Mouse (Mus musculus) forebrain, postnatal 0 days (tissue): ENCODE data around the gene Cxadr. TPM values are rescaled to one million over a fixed set of nuclear protein-coding genes. Genes with fewer than 3 reads are reported as not detected.

ENCODE experiments used
- ATAC-seq: fragments of 200-750 bp; cut with Nextera tagmentation; 2 replicates; pipeline ENCODE4 v1.8.0; 2017; ENCODE audit warnings: mild to moderate bottlenecking, moderate library complexity
- DNase-seq: peaks from one replicate; pipeline ENCODE4 v3.0.0-alpha.2; 2015
- H3K27ac ChIP-seq: fragments of 300-500 bp; sonication (generic); 2 replicates; pipeline ENCODE4 v1.5.1; 2014; ENCODE audit warnings: low read depth, mild to moderate bottlenecking, antibody characterized with exemption, low read length, moderate library complexity, mixed read lengths
- H3K27me3 ChIP-seq: fragments of 300-500 bp; sonication (generic); 2 replicates; pipeline ENCODE4 v1.6.1; 2014; ENCODE audit warnings: mild to moderate bottlenecking, low read length, mixed read lengths; ENCODE audit not compliant: insufficient read depth
- H3K36me3 ChIP-seq: fragments of 300-500 bp; sonication (generic); 2 replicates; pipeline ENCODE4 v1.6.1; 2014; ENCODE audit warnings: mild to moderate bottlenecking, moderate library complexity; ENCODE audit not compliant: insufficient read depth
- H3K4me1 ChIP-seq: fragments of 300-500 bp; sonication (generic); 2 replicates; pipeline ENCODE4 v1.6.1; 2014; ENCODE audit warnings: antibody characterized with exemption; ENCODE audit not compliant: insufficient read depth
- H3K4me2 ChIP-seq: fragments of 300-500 bp; sonication (generic); 2 replicates; pipeline ENCODE4 v1.6.1; 2014; ENCODE audit warnings: low read depth, mild to moderate bottlenecking, moderate library complexity
- H3K4me3 ChIP-seq: fragments of 300-500 bp; sonication (generic); 2 replicates; pipeline ENCODE4 v1.5.1; 2014; ENCODE audit warnings: low read depth, low read length, mixed read lengths
- H3K9ac ChIP-seq: fragments of 300-500 bp; sonication (generic); 2 replicates; pipeline ENCODE4 v1.6.1; 2014; ENCODE audit warnings: mild to moderate bottlenecking
- H3K9me3 ChIP-seq: fragments of 300-500 bp; sonication (generic); 2 replicates; pipeline ENCODE4 v1.6.1; 2016; ENCODE audit warnings: low read length
- CTCF ChIP-seq: sonication (generic); IDR thresholded peaks from 2 replicates; pipeline ENCODE4 v1.5.1; 2016; ENCODE audit warnings: antibody characterized with exemption, control low read depth, low read depth
- WGBS: fragments of 180-500 bp; shearing (Covaris S2); extraction: QIAGEN DNeasy Blood & Tissue Kit; methylation state at CpG from one replicate; pipeline ENCODE4 v1.1.7; 2014; 5-methylcytosine and 5-hydroxymethylcytosine counted together
- polyA plus RNA-seq: library from polyadenylated mRNA; unstranded; fragments of >200 nt; fragmentation: Nextera tagmentation; extraction: Ambion mirVana; gene quantifications from 2 replicates; pipeline ENCODE4 v1.2.1, GENCODE M21; 2015
- total RNA-seq: library from RNA; depleted of rRNA; stranded (reverse); fragments of >200 nt; gene quantifications from 2 replicates; pipeline ENCODE4 v1.2.3, GENCODE M21; 2014

Cxadr gene
- total and polyA plus RNA-seq, 2 experiments from 2014 or later: 156 to 396 TPM

DNA sequence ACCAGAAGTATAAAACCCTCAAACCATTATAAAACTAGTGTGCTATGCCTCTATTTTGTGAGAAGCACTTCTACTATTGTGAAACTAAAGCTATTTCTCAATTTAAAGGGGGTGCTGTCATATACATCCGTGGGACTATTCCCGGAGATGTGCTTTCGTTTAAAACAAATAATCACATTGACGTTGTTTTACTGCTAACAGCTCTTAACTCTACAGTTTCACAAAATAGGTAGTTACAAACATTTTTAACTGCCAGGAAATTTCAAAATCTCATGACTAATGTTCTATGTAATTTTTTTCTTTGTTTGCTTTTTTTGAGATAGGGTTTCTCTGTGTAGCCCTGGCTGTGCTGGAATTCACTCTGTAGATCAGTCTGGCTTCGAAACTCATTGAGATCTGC lies 77.2 kb downstream of the Cxadr start:
- Histone ChIP-seq H3K4me2 (no peak overlapping the region), H3K27ac (no peak overlapping the region), H3K9me3 (no peaks in the 10 kb centered on the region), H3K9ac (no peak overlapping the region), H3K4me1 (no peaks in the 10 kb centered on the region), H3K27me3 (no peaks in the 10 kb centered on the region), H3K4me3 (no peak overlapping the region), H3K36me3 (no peaks in the 10 kb centered on the region)
- WGBS: 95% methylated on average over 5 of the region's 5 CpGs
- ATAC-seq (no peak), DNase-seq (no peak)
- TF ChIP-seq CTCF: no peak

DNA sequence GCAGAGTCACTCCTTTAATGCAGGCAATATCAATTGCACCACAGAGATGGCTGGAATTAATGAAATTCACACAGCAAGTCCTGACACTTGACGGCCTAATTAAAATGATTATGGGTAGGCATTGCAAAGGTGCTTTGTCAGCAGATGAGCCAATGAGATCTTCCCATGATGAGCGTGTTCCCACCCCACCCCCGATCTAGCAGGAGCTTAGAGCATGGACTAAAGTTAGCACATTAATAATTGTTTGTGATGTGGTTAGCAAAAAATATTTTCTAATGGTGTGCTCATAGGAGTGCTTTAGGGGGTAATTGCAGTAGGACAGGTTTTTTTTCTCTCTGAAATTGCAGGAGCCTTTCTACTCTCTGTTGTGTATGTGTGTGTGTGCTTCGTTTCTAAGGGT lies 87.8 kb downstream of the Cxadr start:
- ATAC-seq (no peak), DNase-seq (no peak)
- Histone ChIP-seq H3K9ac (no peak overlapping the region), H3K9me3 (no peaks in the 10 kb centered on the region), H3K4me3 (no peak overlapping the region), H3K36me3 (no peaks in the 10 kb centered on the region), H3K4me1 (no peaks in the 10 kb centered on the region), H3K27ac (no peak overlapping the region), H3K27me3 (no peaks in the 10 kb centered on the region), H3K4me2 (no peak overlapping the region)
- no peak for TF ChIP-seq CTCF
- WGBS: 51% methylated on average over 4 of the region's 4 CpGs

DNA sequence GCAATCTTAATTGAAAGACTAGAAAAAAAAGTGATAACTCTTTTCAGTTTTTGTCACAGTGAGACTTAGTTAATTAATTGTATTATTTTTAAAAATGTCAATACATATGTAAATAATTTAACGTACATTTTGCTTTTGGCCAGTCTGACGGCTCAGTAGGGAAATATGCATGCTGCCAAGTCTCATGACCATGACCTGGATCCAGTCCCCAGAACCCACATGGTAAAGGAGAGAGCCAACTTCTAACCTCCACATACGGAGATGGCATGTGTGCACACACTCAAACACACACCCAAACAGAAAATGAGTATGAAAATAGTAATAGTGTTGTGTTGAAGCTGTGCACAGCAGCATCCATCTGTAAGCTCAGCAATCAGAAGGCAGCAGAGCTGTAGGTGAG lies 88.7 kb downstream of the Cxadr start:
- no peak overlapping the region for H3K27ac ChIP-seq
- TF ChIP-seq CTCF: no peak
- no peaks in the 10 kb centered on the region for H3K27me3 ChIP-seq
- H3K4me2 ChIP-seq: no peak overlapping the region
- DNase-seq: no peak
- no peak overlapping the region for H3K4me3 ChIP-seq
- no peak overlapping the region for H3K9ac ChIP-seq
- H3K36me3 ChIP-seq: no peaks in the 10 kb centered on the region
- no peaks in the 10 kb centered on the region for H3K4me1 ChIP-seq
- no peak for ATAC-seq
- 69% methylated on average over 3 of the region's 3 CpGs for WGBS
- no peaks in the 10 kb centered on the region for H3K9me3 ChIP-seq

DNA sequence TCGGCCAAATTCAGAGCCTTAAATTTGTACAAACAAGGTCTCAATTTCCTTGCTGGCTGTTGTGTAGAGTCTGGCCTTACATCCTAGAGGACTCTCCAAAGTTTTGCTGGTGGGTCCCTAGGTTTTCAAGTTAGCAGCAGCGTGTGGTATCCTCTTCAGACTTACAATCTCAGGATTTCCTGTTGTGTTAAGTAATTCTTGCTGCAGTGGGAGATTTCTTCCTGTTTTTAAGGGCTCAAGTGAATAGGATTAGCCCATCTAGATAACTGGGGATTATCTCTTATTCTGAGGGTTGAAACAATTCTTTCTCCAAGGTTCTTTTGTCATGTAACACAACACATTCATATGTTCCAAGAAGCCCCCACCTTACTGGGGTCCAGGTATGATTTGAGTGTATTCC lies 90.1 kb downstream of the Cxadr start:
- ATAC-seq (no peak), DNase-seq (no peak)
- H3K4me1 ChIP-seq: no peaks in the 10 kb centered on the region
- no peaks in the 10 kb centered on the region for H3K27me3 ChIP-seq
- no peak for TF ChIP-seq CTCF
- no peak overlapping the region for H3K4me2 ChIP-seq
- no peaks in the 10 kb centered on the region for H3K36me3 ChIP-seq
- no peak overlapping the region for H3K4me3 ChIP-seq
- H3K9me3 ChIP-seq: no peaks in the 10 kb centered on the region
- no peak overlapping the region for H3K27ac ChIP-seq
- WGBS: 64% methylated on average over 2 of the region's 2 CpGs
- H3K9ac ChIP-seq: no peak overlapping the region

DNA sequence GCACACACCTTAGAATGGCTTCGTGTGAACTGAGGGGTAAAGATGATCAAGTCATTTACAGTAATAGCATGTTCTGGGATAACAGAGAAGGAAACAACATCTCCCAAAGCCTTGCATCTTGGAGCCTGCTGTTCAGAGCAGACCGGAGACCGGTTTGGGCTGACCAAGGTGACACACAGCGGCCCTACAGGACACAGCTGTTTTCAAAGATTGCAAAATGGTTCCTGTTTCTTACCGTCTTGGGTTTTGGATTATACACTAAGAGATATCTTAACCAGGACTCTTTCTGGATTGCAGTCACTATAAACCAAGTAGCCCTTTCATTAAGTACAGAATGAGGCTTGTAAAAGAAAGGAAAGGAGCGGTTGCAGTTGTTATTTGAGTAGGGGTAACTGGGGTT lies 97.4 kb downstream of the Cxadr start:
- no peak overlapping the region for H3K4me3 ChIP-seq
- DNase-seq (no peak), ATAC-seq (no peak)
- TF ChIP-seq CTCF: no peak
- H3K9ac ChIP-seq: no peak overlapping the region
- H3K27ac ChIP-seq: no peak overlapping the region
- no peaks in the 10 kb centered on the region for H3K4me1 ChIP-seq
- no peaks in the 10 kb centered on the region for H3K27me3 ChIP-seq
- no peaks in the 10 kb centered on the region for H3K36me3 ChIP-seq
- 94% methylated on average over 6 of the region's 6 CpGs for WGBS
- no peaks in the 10 kb centered on the region for H3K9me3 ChIP-seq
- no peak overlapping the region for H3K4me2 ChIP-seq

DNA sequence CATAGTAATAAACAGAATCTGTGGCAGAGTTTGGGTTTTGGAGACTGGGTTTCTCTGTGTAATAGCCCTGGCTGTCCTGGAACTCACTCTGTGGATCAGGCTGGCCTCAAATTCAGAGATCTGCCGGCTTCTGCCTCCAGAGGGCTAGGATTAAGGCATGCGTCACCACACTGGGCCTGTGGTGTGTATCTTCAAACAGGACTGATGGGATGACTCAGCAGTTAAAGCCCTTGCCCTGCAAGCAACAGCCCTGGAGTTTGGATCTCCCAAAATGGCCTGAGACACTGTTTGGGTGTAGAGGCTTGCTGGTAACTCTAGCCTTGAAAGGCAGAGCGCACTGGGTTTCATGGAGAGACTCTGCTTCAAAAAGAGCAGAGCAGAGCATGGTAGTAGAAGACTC lies 98.1 kb downstream of the Cxadr start:
- TF ChIP-seq CTCF: no peak
- Histone ChIP-seq H3K27me3 (no peaks in the 10 kb centered on the region), H3K4me2 (no peak overlapping the region), H3K36me3 (no peaks in the 10 kb centered on the region), H3K9ac (no peak overlapping the region), H3K4me1 (no peaks in the 10 kb centered on the region), H3K4me3 (no peak overlapping the region), H3K27ac (no peak overlapping the region), H3K9me3 (no peaks in the 10 kb centered on the region)
- ATAC-seq: no peak
- no peak for DNase-seq
- 92% methylated on average over 3 of the region's 3 CpGs for WGBS

DNA sequence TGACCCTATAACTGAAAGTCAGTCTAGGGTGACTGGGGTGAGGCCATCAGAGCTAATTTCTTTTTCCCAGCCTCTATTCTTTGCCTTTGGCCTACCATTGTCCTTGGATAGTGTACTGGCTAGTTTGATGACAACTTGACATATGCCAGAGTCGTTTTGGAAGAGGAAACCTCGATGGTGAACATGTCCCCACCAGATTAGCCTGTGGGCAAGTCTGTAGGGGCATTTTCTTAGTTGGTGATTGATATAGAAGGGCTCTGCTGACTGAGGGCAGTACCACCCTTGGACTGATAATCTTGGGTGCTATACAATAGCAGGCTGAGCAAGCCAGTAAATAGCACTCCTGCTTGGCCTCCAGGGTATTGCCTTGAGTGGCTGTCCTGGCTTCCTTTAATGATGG lies 101.0 kb downstream of the Cxadr start:
- H3K27ac ChIP-seq: no peak overlapping the region
- no peak overlapping the region for H3K4me3 ChIP-seq
- no peaks in the 10 kb centered on the region for H3K27me3 ChIP-seq
- no peak overlapping the region for H3K9ac ChIP-seq
- H3K4me2 ChIP-seq: no peak overlapping the region
- ATAC-seq: no peak
- H3K4me1 ChIP-seq: no peaks in the 10 kb centered on the region
- H3K9me3 ChIP-seq: no peaks in the 10 kb centered on the region
- no peak for DNase-seq
- TF ChIP-seq CTCF: no peak
- H3K36me3 ChIP-seq: no peaks in the 10 kb centered on the region
- WGBS: 62% methylated on average over 2 of the region's 2 CpGs

DNA sequence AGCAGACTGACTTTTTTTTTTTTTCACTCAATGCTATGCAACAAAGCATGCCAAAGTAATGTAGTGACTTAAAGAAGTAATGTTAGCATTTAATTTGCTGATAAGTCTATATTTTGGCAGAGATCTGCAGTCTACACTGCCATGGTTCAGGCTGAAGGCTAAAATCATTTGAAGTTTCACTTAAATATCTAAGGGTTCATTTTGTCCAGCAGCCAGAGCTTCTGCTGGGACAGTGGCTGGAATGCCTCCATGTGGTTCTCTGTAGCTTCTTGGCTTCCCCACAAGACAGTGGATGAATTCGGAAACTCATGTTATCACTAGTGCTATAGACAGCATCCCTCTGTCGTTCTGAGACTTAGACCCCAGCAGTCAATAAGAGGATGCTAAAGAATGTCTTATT lies 105.4 kb downstream of the Cxadr start:
- no peak for ATAC-seq
- no peaks in the 10 kb centered on the region for H3K4me1 ChIP-seq
- H3K4me3 ChIP-seq: no peak overlapping the region
- H3K9me3 ChIP-seq: no peaks in the 10 kb centered on the region
- no peak for TF ChIP-seq CTCF
- DNase-seq: peak; percentile 18
- H3K9ac ChIP-seq: no peak overlapping the region
- no peak overlapping the region for H3K27ac ChIP-seq
- H3K36me3 ChIP-seq: no peaks in the 10 kb centered on the region
- H3K4me2 ChIP-seq: no peak overlapping the region
- no peaks in the 10 kb centered on the region for H3K27me3 ChIP-seq
- WGBS: 61% methylated on average over 2 of the region's 2 CpGs
